In genomic region chr1:118431548-118431947, GRCm38 (mm10) we compare ENCODE assay signal across 30 mouse cellular contexts.
"Had no signal": no experiment of that assay in that cellular context is flagged by ENCODE, and none has a peak within 500 bp of the region (broad histone marks: within the 10 kb centered on the region; RNA-seq: fewer than 3 reads in every experiment).

No protein-coding gene starts in this region.

- ATAC-seq: liver, embryonic 12.5 days; liver, postnatal 0 days; lung, postnatal 0 days; midbrain, embryonic 13.5 days; midbrain, embryonic 15.5 days; midbrain, embryonic 16.5 days had no signal

- H3K36me3 ChIP-seq: liver, embryonic 15.5 days; lung, embryonic 15.5 days; midbrain, embryonic 12.5 days; midbrain, embryonic 15.5 days had no signal

- H3K9ac ChIP-seq: limb, embryonic 12.5 days; limb, embryonic 13.5 days; limb, embryonic 15.5 days; liver, embryonic 12.5 days; liver, embryonic 13.5 days; liver, embryonic 14.5 days; liver, embryonic 15.5 days; liver, postnatal 0 days; lung, embryonic 14.5 days; lung, embryonic 15.5 days; midbrain, embryonic 12.5 days; midbrain, embryonic 13.5 days; midbrain, embryonic 15.5 days had no signal

- H3K4me3 ChIP-seq: limb, embryonic 10.5 days; limb, embryonic 12.5 days; limb, embryonic 13.5 days; limb, embryonic 15.5 days; liver, embryonic 12.5 days; liver, embryonic 13.5 days; liver, embryonic 15.5 days; lung, embryonic 15.5 days; megakaryocyte, embryonic 14.5 days; midbrain, embryonic 10.5 days; midbrain, embryonic 12.5 days; midbrain, embryonic 13.5 days; midbrain, embryonic 15.5 days had no signal

- H3K27me3 ChIP-seq: limb, embryonic 12.5 days; limb, embryonic 13.5 days; limb, embryonic 15.5 days; liver, embryonic 12.5 days; liver, embryonic 13.5 days; liver, embryonic 15.5 days; lung, embryonic 15.5 days; megakaryocyte, embryonic 14.5 days; midbrain, embryonic 12.5 days; midbrain, embryonic 13.5 days; midbrain, embryonic 15.5 days had no signal

- H3K9me3 ChIP-seq: limb, embryonic 10.5 days; limb, embryonic 12.5 days; limb, embryonic 13.5 days; limb, embryonic 15.5 days; liver, embryonic 12.5 days; liver, embryonic 13.5 days; liver, embryonic 15.5 days; lung, embryonic 15.5 days; megakaryocyte, embryonic 14.5 days; midbrain, embryonic 10.5 days; midbrain, embryonic 12.5 days; midbrain, embryonic 13.5 days; midbrain, embryonic 15.5 days had no signal

- H3K27ac ChIP-seq: limb, embryonic 10.5 days; limb, embryonic 12.5 days; limb, embryonic 13.5 days; limb, embryonic 15.5 days; liver, embryonic 12.5 days; liver, embryonic 13.5 days; liver, embryonic 14.5 days; liver, embryonic 15.5 days; lung, embryonic 15.5 days; macrophage; midbrain, embryonic 10.5 days; midbrain, embryonic 12.5 days; midbrain, embryonic 13.5 days; midbrain, embryonic 15.5 days had no signal

- H3K4me1 ChIP-seq: limb, embryonic 10.5 days; limb, embryonic 12.5 days; limb, embryonic 13.5 days; limb, embryonic 15.5 days had no signal

- H3K4me2 ChIP-seq: limb, embryonic 12.5 days; limb, embryonic 13.5 days; limb, embryonic 15.5 days; liver, embryonic 11.5 days; liver, embryonic 12.5 days; liver, embryonic 13.5 days; liver, embryonic 15.5 days; lung, embryonic 14.5 days; lung, embryonic 15.5 days; midbrain, embryonic 11.5 days; midbrain, embryonic 12.5 days; midbrain, embryonic 13.5 days; midbrain, embryonic 15.5 days had no signal

- DNase-seq: left cerebral cortex, postnatal 4 days; liver; liver, embryonic 13.5 days; liver, postnatal 0 days; lung, adult 18-20 months; lung, adult 2 months; lung, embryonic 14.5 days; lung, postnatal 10 days; lung, postnatal 14 days; lung, postnatal 36 days; lung, postnatal 4 days; midbrain, embryonic 14.5 days had no signal
